Mouse (Mus musculus) c-Kit-positive CD71-positive TER-119-negative erythroid progenitor cells, embryonic 14.5 days (primary cell): Measurements from ENCODE around the gene Olfr1250.
"Not testable (repeated sequence)": the region's sequence is repeated elsewhere in the genome, so short reads cannot be mapped to it uniquely, and the experiment has no call there.

Source experiments
- DNase-seq: peaks from one replicate; pipeline ENCODE4 v3.0.0-alpha.2; 2013; ENCODE audit warnings: low read depth

Gene Olfr1250

GRCm38 (mm10) chr2:89661367-89661766 is at the start of gene Olfr1250:
Olfr1250 (minus strand) TSS chr2:89661467.
- no peak for DNase-seq

DNA sequence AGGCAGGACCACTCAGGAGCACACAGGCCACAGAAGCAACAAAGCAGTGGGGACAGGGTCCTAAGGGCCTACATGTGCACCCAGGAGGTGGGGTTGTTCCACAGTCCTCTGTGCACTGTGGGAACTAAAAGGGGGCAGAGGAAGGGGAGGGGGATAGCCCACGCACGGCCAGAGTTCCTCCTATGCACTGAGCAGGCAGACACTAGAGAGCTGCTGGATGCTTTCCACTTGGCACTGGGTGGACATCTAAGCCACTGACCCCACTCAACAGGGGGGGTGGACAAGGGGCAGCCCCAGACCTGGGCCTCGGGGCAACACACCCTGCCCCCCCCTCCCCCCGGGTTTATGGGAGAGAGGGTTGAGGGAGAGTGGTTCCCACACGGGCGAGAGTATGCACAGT is 30.7 kb upstream of the Olfr1250 start:
- no peak for DNase-seq

- DNase-seq = no peak
These were observed 10.6 kb upstream of the Olfr1250 start, which contains the start of gene Olfr1251 for GRCm38 (mm10) chr2:89671836-89672235. Olfr1251 (minus strand) TSS chr2:89671936.

GRCm38 (mm10) chr2:89634883-89635282 is 26.4 kb downstream of the Olfr1250 start, which contains the start of gene Olfr1249:
Olfr1249 (minus strand) TSS chr2:89634983.
- no peak for DNase-seq

- DNase-seq = not testable (repeated sequence)
These were observed 43.1 kb downstream of the Olfr1250 start, which contains the start of gene Olfr1248 for GRCm38 (mm10) chr2:89618145-89618544. Olfr1248 (minus strand) TSS chr2:89618245.

- DNase-seq = no peak
These were observed 47.2 kb downstream of the Olfr1250 start, which contains the start of gene Olfr1247 for GRCm38 (mm10) chr2:89614030-89614429. Olfr1247 (minus strand) TSS chr2:89614130.
